Mouse (Mus musculus): Measurements from ENCODE around the gene Anks1. TPM values are rescaled to one million over a fixed set of nuclear protein-coding genes. Genes with fewer than 3 reads are reported as not detected.

Gene Anks1
- total RNA-seq, 1 experiment = 20.9 TPM

DNA sequence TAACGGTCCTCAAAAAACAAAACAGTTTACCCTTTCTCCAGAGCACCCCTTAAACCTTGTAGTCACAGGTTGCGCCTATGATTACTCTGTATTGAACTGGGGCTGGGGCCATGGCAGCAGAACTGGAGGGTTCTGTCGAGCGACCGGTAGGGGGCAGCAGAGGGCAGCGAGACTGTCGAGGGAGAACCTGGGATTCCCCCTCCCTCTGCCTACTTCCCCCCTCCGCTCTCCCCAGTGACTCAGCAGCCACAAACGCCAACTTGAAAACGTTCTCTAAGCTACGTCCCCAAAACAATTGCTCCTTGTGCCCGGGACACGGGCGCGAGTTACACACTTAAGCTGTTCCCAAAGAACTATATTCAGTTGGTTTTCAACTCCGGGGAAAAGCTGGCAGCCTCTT is 175.9 kb downstream of the Anks1 start:
- TF ChIP-seq ZC3H11A (IDR thresholded peaks at IDR 0.05; ENCODE audit: borderline replicate concordance, low read depth, low read length) = peak; percentile 46; the same call in 1 of the 2 replicates
- no peak for TF ChIP-seq MAFK (IDR thresholded peaks at IDR 0.05; ENCODE audit: insufficient read depth, low read depth, low read length)
- TF ChIP-seq CHD2 (IDR thresholded peaks at IDR 0.05; ENCODE audit: low read depth, low read length) = no peak
- no peak for TF ChIP-seq ZNF384 (IDR thresholded peaks at IDR 0.05; ENCODE audit: low read depth, low read length)
- 0 out of 2 replicates have a peak, but pooled peaks have one; percentile 36 for TF ChIP-seq HCFC1 (IDR thresholded peaks at IDR 0.05; ENCODE audit: borderline replicate concordance, insufficient read depth, low read length)
- no peaks in the 10 kb centered on the region for H3K9me3 ChIP-seq (ENCODE audit: control insufficient read depth, insufficient read depth, low read depth, low read length)
- no peak overlapping the region; the same call in 1 of the 2 replicates for H3K27ac ChIP-seq (ENCODE audit: insufficient read depth, low read depth, low read length, poor library complexity, severe bottlenecking)
- H3K9ac ChIP-seq (ENCODE audit: insufficient read depth, low read depth, low read length, poor library complexity, severe bottlenecking) = peak overlapping the region; percentile 60; the same call in 1 of the 2 replicates
- in situ Hi-C loops (cut with MboI; ENCODE audit: low sequenced_read_pairs in 2 of 2, unreplicated experiment in 2 of 2) = no loop called here
- peak; percentile 82 for DNase-seq (ENCODE audit: low read depth, low spot score)
- H3K4me3 ChIP-seq (ENCODE audit: insufficient read depth in 1 of 2, low read depth in 1 of 2, low read length in 2 of 2, poor library complexity in 1 of 2, severe bottlenecking in 1 of 2) = 0 out of 4 replicates have a peak overlapping the region, but pooled peaks of 1 of the 2 experiments have one; percentile 25
- H3K4me1 ChIP-seq (ENCODE audit: control insufficient read depth in 2 of 2, insufficient read depth in 2 of 2, low read length in 2 of 2, poor library complexity in 1 of 2) = peaks cover 6 to 31% of the 10 kb centered on the region in 2 experiments
- H3K36me3 ChIP-seq (ENCODE audit: control insufficient read depth, insufficient read depth, low read length, poor library complexity, severe bottlenecking) = no peaks in the 10 kb centered on the region

DNA sequence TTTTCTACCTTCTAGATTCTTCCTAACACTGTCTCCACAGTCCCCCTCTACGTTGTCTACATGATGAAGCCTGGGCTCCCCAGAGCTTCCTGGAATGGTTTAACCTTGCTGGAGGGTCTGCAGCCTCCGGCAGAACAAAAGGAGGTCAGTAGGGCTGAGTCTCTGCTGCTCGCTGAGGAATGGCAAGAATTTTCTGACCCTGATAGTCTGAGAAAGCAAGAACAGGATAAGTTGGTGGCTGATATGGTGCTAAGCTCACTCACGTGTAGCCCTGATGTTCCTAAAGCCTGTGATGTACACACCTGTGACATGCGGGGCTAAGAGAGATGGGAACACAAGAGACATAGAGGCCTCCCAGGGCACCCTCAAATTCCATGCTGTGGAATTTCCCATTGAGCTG is 178.3 kb downstream of the Anks1 start:
- Histone ChIP-seq H3K9me3 (ENCODE audit: control insufficient read depth, insufficient read depth, low read depth, low read length) (no peaks in the 10 kb centered on the region), H3K4me3 (ENCODE audit: insufficient read depth in 1 of 2, low read depth in 1 of 2, low read length in 2 of 2, poor library complexity in 1 of 2, severe bottlenecking in 1 of 2) (no peak overlapping the region), H3K4me1 (ENCODE audit: control insufficient read depth in 2 of 2, insufficient read depth in 2 of 2, low read length in 2 of 2, poor library complexity in 1 of 2) (peaks cover 6 to 29% of the 10 kb centered on the region in 2 experiments), H3K27ac (ENCODE audit: insufficient read depth, low read depth, low read length, poor library complexity, severe bottlenecking) (peak overlapping the region; percentile 88), H3K9ac (ENCODE audit: insufficient read depth, low read depth, low read length, poor library complexity, severe bottlenecking) (peak overlapping the region; percentile 61; the same call in 1 of the 2 replicates), H3K36me3 (ENCODE audit: control insufficient read depth, insufficient read depth, low read length, poor library complexity, severe bottlenecking) (no peaks in the 10 kb centered on the region)
- in situ Hi-C loops (cut with MboI; ENCODE audit: low sequenced_read_pairs in 2 of 2, unreplicated experiment in 2 of 2) = no loop called here
- TF ChIP-seq CHD2 (IDR thresholded peaks at IDR 0.05; ENCODE audit: low read depth, low read length) (no peak), ZC3H11A (IDR thresholded peaks at IDR 0.05; ENCODE audit: borderline replicate concordance, low read depth, low read length) (no peak)
- DNase-seq (ENCODE audit: low read depth, low spot score) = peak; percentile 52

DNA sequence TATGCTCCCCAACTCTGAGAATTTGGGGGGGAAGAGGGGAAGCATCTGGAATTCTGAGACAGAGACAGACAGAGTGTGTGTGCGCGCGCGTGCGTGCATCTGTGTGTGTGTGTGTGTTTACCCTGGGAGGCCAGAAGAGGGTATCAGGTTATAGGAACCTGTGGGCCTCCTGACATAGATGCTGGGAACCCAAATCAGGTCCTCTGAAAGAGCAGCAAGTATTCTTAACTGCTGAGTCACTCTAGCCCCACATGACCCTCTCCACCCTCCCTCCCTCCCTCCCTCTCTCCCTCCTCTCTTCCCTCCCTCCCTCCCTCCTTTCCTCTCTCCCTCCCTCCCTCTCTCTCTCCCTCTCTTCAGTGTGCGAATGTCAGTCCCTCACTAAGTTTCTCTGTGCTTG is 179.6 kb downstream of the Anks1 start:
- DNase-seq (ENCODE audit: low read depth, low spot score) = no peak
- in situ Hi-C loops (cut with MboI; ENCODE audit: low sequenced_read_pairs in 2 of 2, unreplicated experiment in 2 of 2) = no loop called here
- H3K4me1 ChIP-seq (ENCODE audit: control insufficient read depth in 2 of 2, insufficient read depth in 2 of 2, low read length in 2 of 2, poor library complexity in 1 of 2) = peaks cover 6 to 18% of the 10 kb centered on the region in 2 experiments
- no peaks in the 10 kb centered on the region for H3K36me3 ChIP-seq (ENCODE audit: control insufficient read depth, insufficient read depth, low read length, poor library complexity, severe bottlenecking)
- H3K27ac ChIP-seq (ENCODE audit: insufficient read depth, low read depth, low read length, poor library complexity, severe bottlenecking) = peak overlapping the region; percentile 83
- H3K4me3 ChIP-seq (ENCODE audit: insufficient read depth in 1 of 2, low read depth in 1 of 2, low read length in 2 of 2, poor library complexity in 1 of 2, severe bottlenecking in 1 of 2) = peak overlapping the region; percentile 4 to 28; a peak in 3 of 4 replicates
- no peak for TF ChIP-seq CHD2 (IDR thresholded peaks at IDR 0.05; ENCODE audit: low read depth, low read length)
- TF ChIP-seq HCFC1 (IDR thresholded peaks at IDR 0.05; ENCODE audit: borderline replicate concordance, insufficient read depth, low read length) = no peak
- TF ChIP-seq ZNF384 (IDR thresholded peaks at IDR 0.05; ENCODE audit: low read depth, low read length) = no peak
- TF ChIP-seq MAFK (IDR thresholded peaks at IDR 0.05; ENCODE audit: insufficient read depth, low read depth, low read length) = peak; percentile 65; the same call in 1 of the 2 replicates
- no peak for TF ChIP-seq ZC3H11A (IDR thresholded peaks at IDR 0.05; ENCODE audit: borderline replicate concordance, low read depth, low read length)
- peak overlapping the region; percentile 62 for H3K9ac ChIP-seq (ENCODE audit: insufficient read depth, low read depth, low read length, poor library complexity, severe bottlenecking)
- H3K9me3 ChIP-seq (ENCODE audit: control insufficient read depth, insufficient read depth, low read depth, low read length) = no peaks in the 10 kb centered on the region

DNA sequence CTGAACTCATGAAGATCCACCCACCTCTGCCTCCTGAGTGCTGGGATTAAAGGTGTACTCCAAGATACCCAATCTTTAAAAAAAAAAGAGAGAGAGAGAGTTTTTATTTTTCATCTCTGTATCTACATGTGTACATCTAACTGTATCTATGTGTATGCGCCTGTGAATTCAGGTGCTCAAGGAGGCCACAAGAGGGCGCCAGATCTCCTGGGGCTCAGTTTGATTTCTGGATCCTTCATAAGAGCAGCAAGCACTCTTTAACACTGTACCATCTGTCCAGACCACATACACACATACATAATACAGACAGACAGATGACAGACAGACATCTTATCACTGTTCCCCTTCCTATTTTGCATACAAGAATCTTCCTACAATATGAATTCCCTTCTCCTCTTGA is 183.2 kb downstream of the Anks1 start:
- no peak overlapping the region for H3K9ac ChIP-seq (ENCODE audit: insufficient read depth, low read depth, low read length, poor library complexity, severe bottlenecking)
- H3K36me3 ChIP-seq (ENCODE audit: control insufficient read depth, insufficient read depth, low read length, poor library complexity, severe bottlenecking) = no peaks in the 10 kb centered on the region
- H3K9me3 ChIP-seq (ENCODE audit: control insufficient read depth, insufficient read depth, low read depth, low read length) = no peaks in the 10 kb centered on the region
- peaks cover 2 to 12% of the 10 kb centered on the region in 2 experiments; a peak in 3 of 4 replicates for H3K4me1 ChIP-seq (ENCODE audit: control insufficient read depth in 2 of 2, insufficient read depth in 2 of 2, low read length in 2 of 2, poor library complexity in 1 of 2)
- in situ Hi-C loops (cut with MboI; ENCODE audit: low sequenced_read_pairs in 2 of 2, unreplicated experiment in 2 of 2) = loop anchor here in 1 of 2 experiments (5.0 kb wide), 1 partner anchor 70 kb away; no protein-coding TSS in a partner anchor
- TF ChIP-seq MAFK (IDR thresholded peaks at IDR 0.05; ENCODE audit: insufficient read depth, low read depth, low read length) (no peak), CHD2 (IDR thresholded peaks at IDR 0.05; ENCODE audit: low read depth, low read length) (no peak), HCFC1 (IDR thresholded peaks at IDR 0.05; ENCODE audit: borderline replicate concordance, insufficient read depth, low read length) (no peak), ZNF384 (IDR thresholded peaks at IDR 0.05; ENCODE audit: low read depth, low read length) (no peak), ZC3H11A (IDR thresholded peaks at IDR 0.05; ENCODE audit: borderline replicate concordance, low read depth, low read length) (no peak)
- H3K27ac ChIP-seq (ENCODE audit: insufficient read depth, low read depth, low read length, poor library complexity, severe bottlenecking) = no peak overlapping the region
- DNase-seq (ENCODE audit: low read depth, low spot score) = no peak
- no peak overlapping the region for H3K4me3 ChIP-seq (ENCODE audit: insufficient read depth in 1 of 2, low read depth in 1 of 2, low read length in 2 of 2, poor library complexity in 1 of 2, severe bottlenecking in 1 of 2)
